Mouse (Mus musculus) retina, embryonic 14.5 days (tissue): ENCODE data around the gene Dnah17.
A peak's percentile ranks its signal among the peaks of the same experiment; 100 is the strongest.

Experiments
- DNase-seq: peaks from one replicate; pipeline ENCODE4 v3.0.0-alpha.2; 2015; ENCODE audit warnings: low spot score

The Dnah17 gene

GRCm38 (mm10) chr11:118130534-118130933, at the start of gene Dnah17:
Dnah17 (minus strand) TSS chr11:118130634.
- DNase-seq = no peak

GRCm38 (mm10) chr11:118180199-118180598, 49.8 kb upstream of the Dnah17 start:
- DNase-seq = no peak

- no peak for DNase-seq
Measured at GRCm38 (mm10) chr11:118178236-118178635, 47.8 kb upstream of the Dnah17 start.

- no peak for DNase-seq
Measured at GRCm38 (mm10) chr11:118174752-118175151, 44.3 kb upstream of the Dnah17 start.

GRCm38 (mm10) chr11:118172768-118173167, 42.3 kb upstream of the Dnah17 start:
- DNase-seq = peak; percentile 37

- no peak for DNase-seq
Measured at GRCm38 (mm10) chr11:118170333-118170732, 39.9 kb upstream of the Dnah17 start.

GRCm38 (mm10) chr11:118168714-118169113, 38.3 kb upstream of the Dnah17 start:
- DNase-seq = no peak

GRCm38 (mm10) chr11:118166626-118167025, 36.2 kb upstream of the Dnah17 start:
- DNase-seq = no peak

- peak; percentile 14 for DNase-seq
Measured at GRCm38 (mm10) chr11:118165681-118166080, 35.2 kb upstream of the Dnah17 start.

- no peak for DNase-seq
Measured at GRCm38 (mm10) chr11:118164566-118164965, 34.1 kb upstream of the Dnah17 start.

- peak; percentile 47 for DNase-seq
Measured at GRCm38 (mm10) chr11:118162245-118162644, 31.8 kb upstream of the Dnah17 start.

- no peak for DNase-seq
Measured at GRCm38 (mm10) chr11:118161240-118161639, 30.8 kb upstream of the Dnah17 start.

- DNase-seq = no peak
Measured at GRCm38 (mm10) chr11:118160763-118161162, 30.3 kb upstream of the Dnah17 start.

GRCm38 (mm10) chr11:118158753-118159152, 28.3 kb upstream of the Dnah17 start:
- DNase-seq = no peak

- no peak for DNase-seq
Measured at GRCm38 (mm10) chr11:118156480-118157060, 26.1 kb upstream of the Dnah17 start.

GRCm38 (mm10) chr11:118152964-118153363, 22.5 kb upstream of the Dnah17 start:
- DNase-seq = no peak

- no peak for DNase-seq
Measured at GRCm38 (mm10) chr11:118151423-118152180, 21.2 kb upstream of the Dnah17 start.

- no peak for DNase-seq
Measured at GRCm38 (mm10) chr11:118150115-118150701, 19.8 kb upstream of the Dnah17 start.

GRCm38 (mm10) chr11:118147877-118148637, 17.6 kb upstream of the Dnah17 start:
- no peak for DNase-seq

- no peak for DNase-seq
Measured at GRCm38 (mm10) chr11:118146446-118146845, 16.0 kb upstream of the Dnah17 start.

GRCm38 (mm10) chr11:118145771-118146351, 15.4 kb upstream of the Dnah17 start:
- no peak for DNase-seq

- no peak for DNase-seq
Measured at GRCm38 (mm10) chr11:118145092-118145491, 14.7 kb upstream of the Dnah17 start.
